Mouse (Mus musculus): Measurements from ENCODE around the gene Olfr106-ps. TPM values are rescaled to one million over a fixed set of nuclear protein-coding genes. Genes with fewer than 3 reads are reported as not detected.

The Olfr106-ps gene
- total RNA-seq (2021): not detected

DNA sequence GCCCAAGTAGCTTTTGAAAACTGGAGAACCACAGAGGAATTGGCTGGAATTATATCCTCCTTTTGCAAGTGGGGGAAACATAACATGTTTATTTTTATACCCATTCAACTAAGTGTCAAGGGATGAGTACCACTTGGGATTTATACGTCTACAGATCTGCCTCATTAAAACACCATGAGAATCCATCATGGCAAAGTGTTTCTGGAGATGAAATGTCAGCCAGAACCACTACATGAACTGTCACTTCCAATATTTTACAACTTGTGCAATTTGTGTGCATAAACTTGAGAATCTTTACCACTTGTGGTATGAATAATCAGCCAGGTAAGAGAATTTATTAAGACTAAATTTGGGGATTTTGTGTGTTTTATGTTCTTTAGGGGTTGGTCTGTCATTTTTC is at the start of gene Olfr106-ps:
TSS of gene Olfr106-ps (plus strand) at position 301 of the 400 bp plus-strand sequence.
- DNase-seq (ENCODE audit: extremely low spot score in 1 of 2, low spot score in 1 of 2): no peak

DNA sequence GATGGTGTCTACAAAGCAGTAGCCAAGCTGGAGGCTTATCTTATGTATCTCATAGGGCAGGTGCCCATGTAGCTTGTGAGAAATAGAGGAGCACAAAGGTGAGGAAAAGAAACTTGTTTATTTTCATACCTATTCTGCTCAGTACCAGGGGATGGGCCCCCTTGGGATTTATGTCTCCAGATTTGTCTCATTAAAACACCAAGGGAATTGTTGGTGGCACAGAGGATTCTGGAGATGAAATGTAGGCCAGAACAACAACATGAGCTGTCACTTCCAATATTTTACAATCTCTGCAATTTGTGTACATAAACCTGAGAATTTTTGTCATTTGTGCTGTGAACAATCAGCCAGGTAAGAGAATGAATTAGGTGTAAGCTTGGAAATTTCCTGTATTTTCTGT is 30.9 kb upstream of the Olfr106-ps start, which contains the start of gene Olfr104-ps:
TSS of gene Olfr104-ps (plus strand) at position 301 of the 400 bp plus-strand sequence.
- no peak for DNase-seq (ENCODE audit: extremely low spot score in 1 of 2, low spot score in 1 of 2)

DNA sequence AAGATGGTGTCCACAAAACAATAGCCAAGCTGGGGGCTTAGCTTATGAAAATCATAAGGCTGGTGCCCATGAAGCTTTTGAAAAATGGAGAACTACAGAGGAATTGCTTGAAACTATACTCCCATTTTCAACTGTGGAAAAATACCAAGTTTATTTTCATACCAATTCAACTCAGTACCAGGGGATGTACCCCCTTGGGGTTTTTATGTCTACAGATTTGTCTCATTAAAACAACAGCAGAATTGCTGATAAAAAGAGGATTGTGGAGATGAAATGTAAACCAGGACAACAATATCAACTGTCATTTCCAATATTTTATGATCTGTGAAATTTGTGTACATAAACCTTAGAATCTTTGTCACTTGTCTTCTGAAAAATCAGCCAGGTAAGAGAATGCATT is 11.5 kb upstream of the Olfr106-ps start, which contains the start of gene Olfr105-ps:
TSS of gene Olfr105-ps (plus strand) at position 301 of the 400 bp plus-strand sequence.
- DNase-seq (ENCODE audit: extremely low spot score in 1 of 2, low spot score in 1 of 2): no peak

DNA sequence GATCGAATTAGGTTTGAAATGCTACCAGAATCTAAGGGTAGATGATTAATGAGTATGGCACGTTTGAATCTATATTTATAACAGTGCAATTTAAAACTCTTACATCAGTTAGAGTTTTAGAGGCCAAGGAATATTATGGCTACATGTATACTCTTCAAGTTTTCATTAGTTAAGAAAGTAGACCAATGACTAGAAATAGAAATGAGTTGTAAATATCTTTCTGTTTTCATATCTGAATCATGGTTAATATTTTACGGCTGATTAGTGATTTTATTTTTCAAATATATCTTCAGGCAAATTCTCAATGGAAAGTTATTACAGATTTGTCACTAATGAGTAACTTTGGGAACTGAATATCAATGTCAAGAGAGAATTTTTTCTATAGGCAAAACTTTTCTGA is 8.7 kb downstream of the Olfr106-ps start, which contains the start of gene Olfr107:
TSS of gene Olfr107 (plus strand) at position 301 of the 400 bp plus-strand sequence.
- DNase-seq (ENCODE audit: extremely low spot score in 1 of 2, low spot score in 1 of 2): no peak

DNA sequence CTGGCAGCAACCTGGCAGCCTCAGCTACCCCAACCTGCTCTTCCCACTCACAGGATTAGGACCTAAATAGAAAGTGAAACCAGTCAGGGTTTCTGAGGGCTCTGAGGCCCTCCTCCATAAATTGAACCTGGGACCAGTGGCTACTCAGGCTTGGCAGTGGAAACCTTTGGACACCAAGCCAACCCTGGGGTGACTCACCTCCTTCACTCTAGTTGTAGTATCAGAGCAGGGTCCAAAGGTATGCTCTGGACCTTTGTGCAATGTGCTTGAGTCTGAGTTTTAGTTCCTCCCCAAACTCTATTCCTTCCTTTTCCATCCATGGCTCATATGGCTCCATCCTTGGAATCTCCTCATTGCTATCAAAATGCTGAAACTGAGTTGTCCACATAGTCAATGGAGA is 23.2 kb downstream of the Olfr106-ps start:
- DNase-seq (ENCODE audit: extremely low spot score in 1 of 2, low spot score in 1 of 2): no peak

DNA sequence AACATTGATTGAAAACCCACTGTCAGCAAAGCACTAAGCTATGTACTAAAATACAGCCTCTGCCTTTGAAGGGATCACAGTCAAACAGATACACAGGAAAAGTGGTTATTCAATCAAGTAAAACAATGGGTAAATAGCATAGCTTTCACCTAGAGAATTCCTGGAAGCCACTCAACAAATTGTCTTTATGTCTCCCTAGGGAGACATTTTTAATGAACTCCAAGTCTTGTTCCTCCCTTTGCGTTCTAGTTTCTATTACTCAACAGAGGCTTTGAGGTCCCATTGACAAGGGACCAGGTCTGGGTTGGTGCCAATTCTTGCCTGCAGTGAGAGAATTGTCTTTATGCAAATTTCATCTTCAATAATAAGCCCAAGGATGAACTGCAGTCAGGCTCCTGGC is 55.0 kb downstream of the Olfr106-ps start, which contains the start of gene Olfr108:
TSS of gene Olfr108 (plus strand) at position 301 of the 400 bp plus-strand sequence.
- no peak for DNase-seq (ENCODE audit: extremely low spot score in 1 of 2, low spot score in 1 of 2)

Other genes starting within 250 kb of the Olfr106-ps start
- gene Olfr93, start 228.9 kb upstream of the Olfr106-ps start, total RNA-seq (2021): not detected
- not detected for gene Ubd, start 196.5 kb upstream of the Olfr106-ps start, total RNA-seq (2021)
- not detected for gene Olfr94, start 189.4 kb upstream of the Olfr106-ps start, total RNA-seq (2021)
- gene Olfr95, start 177.3 kb upstream of the Olfr106-ps start, total RNA-seq (2021): not detected
- gene Olfr96, start 170.2 kb upstream of the Olfr106-ps start, total RNA-seq (2021): not detected
- gene Olfr97, start 153.1 kb upstream of the Olfr106-ps start, total RNA-seq (2021): not detected
- not detected for gene Olfr98, start 126.6 kb upstream of the Olfr106-ps start, total RNA-seq (2021)
- gene H2-M3, start 120.2 kb upstream of the Olfr106-ps start, total RNA-seq (2021): 1 to 10 TPM; 1.2 to 2.2 TPM
- gene Olfr99, start 106.9 kb upstream of the Olfr106-ps start, total RNA-seq (2021): not detected
- not detected for gene Olfr101, start 86.1 kb upstream of the Olfr106-ps start, total RNA-seq (2021)
- not detected for gene Olfr102, start 73.3 kb upstream of the Olfr106-ps start, total RNA-seq (2021)
- not detected for gene Olfr103, start 50.7 kb upstream of the Olfr106-ps start, total RNA-seq (2021)
- gene Olfr104-ps, start 30.8 kb upstream of the Olfr106-ps start, total RNA-seq (2021): not detected
- not detected for gene Olfr105-ps, start 11.4 kb upstream of the Olfr106-ps start, total RNA-seq (2021)
- not detected for gene Olfr107, start 8.8 kb downstream of the Olfr106-ps start, total RNA-seq (2021)
- not detected for gene Olfr108, start 55.1 kb downstream of the Olfr106-ps start, total RNA-seq (2021)
- gene Olfr109, start 68.5 kb downstream of the Olfr106-ps start, total RNA-seq (2021): not detected
- gene H2-M2, start 93.2 kb downstream of the Olfr106-ps start, total RNA-seq (2021): not detected
- gene Olfr110, start 102.1 kb downstream of the Olfr106-ps start, total RNA-seq (2021): not detected
- gene Olfr111, start 117.6 kb downstream of the Olfr106-ps start, total RNA-seq (2021): not detected
- not detected for gene Olfr112, start 179.1 kb downstream of the Olfr106-ps start, total RNA-seq (2021)
- not detected for gene Olfr113, start 187.3 kb downstream of the Olfr106-ps start, total RNA-seq (2021)
- not detected for gene Olfr114, start 202.3 kb downstream of the Olfr106-ps start, total RNA-seq (2021)
- not detected for gene Olfr115, start 236.7 kb downstream of the Olfr106-ps start, total RNA-seq (2021)
- not detected for gene Olfr116, start 236.8 kb downstream of the Olfr106-ps start, total RNA-seq (2021)